Mouse (Mus musculus): ENCODE measurements around the gene Tbc1d30. TPM values are rescaled to one million over a fixed set of nuclear protein-coding genes. Genes with fewer than 3 reads are reported as not detected.

The Tbc1d30 gene
- polyA plus RNA-seq, 1 experiment from 2014 or later = 3.5 TPM

DNA sequence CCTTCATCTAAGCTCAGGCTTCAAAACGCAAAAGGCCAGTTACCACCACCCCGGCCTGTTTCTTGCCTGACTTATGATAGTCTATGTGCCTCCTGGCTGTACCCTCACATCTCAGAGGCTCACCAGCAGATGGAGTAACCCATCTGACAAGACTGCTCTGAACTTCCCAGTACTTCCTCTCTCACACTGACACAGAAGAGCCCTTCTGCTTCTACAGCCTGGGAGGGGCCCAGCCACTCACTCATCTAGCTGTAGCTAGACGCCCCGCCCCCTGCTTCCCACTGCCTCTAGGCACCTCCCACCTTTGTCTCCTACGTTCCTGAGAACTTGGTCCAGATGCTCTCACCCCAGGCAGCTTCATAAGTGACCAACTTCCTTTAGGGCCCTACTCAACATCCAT, 45.6 kb downstream of the Tbc1d30 start:
- 25% methylated on average over 5 of the region's 5 CpGs for WGBS
- no peak overlapping the region for H3K9ac ChIP-seq
- no peaks in the 10 kb centered on the region for H3K9me3 ChIP-seq
- peak; percentile 62; the same call in 1 of the 2 replicates for ATAC-seq
- peaks cover 15% of the 10 kb centered on the region for H3K27me3 ChIP-seq (replicated peaks)
- H3K4me3 ChIP-seq (replicated peaks) = no peak overlapping the region
- no peak overlapping the region for H3K27ac ChIP-seq
- no peaks in the 10 kb centered on the region for H3K36me3 ChIP-seq
- peaks cover 8% of the 10 kb centered on the region for H3K4me1 ChIP-seq (replicated peaks)
- H3K4me2 ChIP-seq (replicated peaks) = no peak overlapping the region

GRCm38 (mm10) chr10:121303559-121303958, 47.5 kb downstream of the Tbc1d30 start:
- Histone ChIP-seq H3K36me3 (no peaks in the 10 kb centered on the region), H3K9me3 (no peaks in the 10 kb centered on the region), H3K27me3 (replicated peaks) (no peaks in the 10 kb centered on the region), H3K4me2 (replicated peaks) (no peak overlapping the region), H3K9ac (no peak overlapping the region), H3K4me1 (replicated peaks) (no peaks in the 10 kb centered on the region), H3K4me3 (replicated peaks) (no peak overlapping the region), H3K27ac (no peak overlapping the region)
- no peak for ATAC-seq
- WGBS = 82% methylated on average over 3 of the region's 3 CpGs

GRCm38 (mm10) chr10:121301868-121302267, 49.2 kb downstream of the Tbc1d30 start:
- Histone ChIP-seq H3K27me3 (replicated peaks) (no peaks in the 10 kb centered on the region), H3K4me1 (replicated peaks) (peaks cover 9% of the 10 kb centered on the region), H3K4me2 (replicated peaks) (no peak overlapping the region), H3K9me3 (no peaks in the 10 kb centered on the region), H3K9ac (no peak overlapping the region), H3K4me3 (replicated peaks) (no peak overlapping the region), H3K27ac (no peak overlapping the region), H3K36me3 (no peaks in the 10 kb centered on the region)
- no peak for ATAC-seq
- 83% methylated on average over 14 of the region's 14 CpGs for WGBS

DNA sequence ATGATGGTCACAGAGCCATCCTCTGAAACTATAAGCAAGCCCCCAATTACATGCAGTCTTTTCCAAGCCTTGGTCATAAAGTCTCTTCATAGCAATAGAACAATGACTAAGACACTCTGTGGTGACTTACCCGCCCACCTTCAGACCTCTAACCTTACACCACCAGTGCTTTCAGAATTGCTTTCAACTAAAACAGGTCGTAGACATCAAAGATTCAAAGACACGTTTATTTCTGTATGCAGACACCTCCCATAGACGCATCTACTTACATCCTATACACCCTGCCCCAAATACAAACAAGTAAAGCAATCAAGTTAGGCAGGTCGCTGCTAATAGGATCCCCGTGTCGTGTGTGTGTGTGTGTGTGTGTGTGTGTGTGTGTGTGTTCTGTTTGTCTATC, 50.4 kb downstream of the Tbc1d30 start:
- Histone ChIP-seq H3K4me1 (replicated peaks) (peaks cover 9% of the 10 kb centered on the region), H3K9me3 (no peaks in the 10 kb centered on the region), H3K27ac (no peak overlapping the region), H3K36me3 (no peaks in the 10 kb centered on the region), H3K9ac (no peak overlapping the region), H3K4me2 (replicated peaks) (no peak overlapping the region), H3K27me3 (replicated peaks) (no peaks in the 10 kb centered on the region), H3K4me3 (replicated peaks) (no peak overlapping the region)
- 68% methylated on average over 7 of the region's 7 CpGs for WGBS
- ATAC-seq = no peak

DNA sequence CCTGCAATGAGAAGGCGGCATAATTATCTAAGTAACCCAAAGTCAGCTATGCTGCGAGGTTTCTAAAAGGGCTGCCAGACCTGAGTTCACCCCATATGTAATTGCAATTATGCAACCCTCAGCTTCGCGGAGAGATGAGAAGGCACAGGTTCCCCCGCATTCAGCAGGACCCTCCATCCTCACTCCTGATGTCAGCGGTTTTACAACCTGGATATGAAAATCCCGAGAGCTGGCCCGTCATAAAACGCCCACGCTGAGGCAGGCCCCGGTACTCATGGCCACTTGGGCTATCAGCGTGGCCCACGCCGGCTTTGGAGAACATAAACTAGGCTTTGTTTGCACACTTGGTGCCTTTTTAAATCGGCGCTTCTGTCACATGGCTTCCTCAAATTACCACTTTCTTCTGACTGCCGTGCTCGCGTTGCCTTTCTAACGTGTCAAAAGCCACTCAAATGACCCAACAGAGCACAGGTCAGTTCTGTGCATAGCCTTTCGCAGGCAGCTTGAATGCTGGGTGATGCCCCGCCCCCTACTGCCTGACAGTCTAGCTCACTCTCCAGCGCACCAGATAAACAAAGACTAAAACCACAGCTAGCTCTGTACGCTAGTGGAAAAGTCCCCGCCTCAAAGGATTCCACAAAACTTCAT, 53.9 kb downstream of the Tbc1d30 start:
- Histone ChIP-seq H3K4me3 (replicated peaks) (peak overlapping the region; percentile 19), H3K9ac (no peak overlapping the region), H3K27ac (0 out of 2 replicates have a peak overlapping the region, but pooled peaks have one; percentile 44), H3K36me3 (no peaks in the 10 kb centered on the region), H3K27me3 (replicated peaks) (no peaks in the 10 kb centered on the region), H3K4me1 (replicated peaks) (peaks cover 9% of the 10 kb centered on the region), H3K9me3 (no peaks in the 10 kb centered on the region), H3K4me2 (replicated peaks) (peak overlapping the region; percentile 72)
- 27% methylated on average over 25 of the region's 25 CpGs for WGBS
- ATAC-seq = peak; percentile 77

DNA sequence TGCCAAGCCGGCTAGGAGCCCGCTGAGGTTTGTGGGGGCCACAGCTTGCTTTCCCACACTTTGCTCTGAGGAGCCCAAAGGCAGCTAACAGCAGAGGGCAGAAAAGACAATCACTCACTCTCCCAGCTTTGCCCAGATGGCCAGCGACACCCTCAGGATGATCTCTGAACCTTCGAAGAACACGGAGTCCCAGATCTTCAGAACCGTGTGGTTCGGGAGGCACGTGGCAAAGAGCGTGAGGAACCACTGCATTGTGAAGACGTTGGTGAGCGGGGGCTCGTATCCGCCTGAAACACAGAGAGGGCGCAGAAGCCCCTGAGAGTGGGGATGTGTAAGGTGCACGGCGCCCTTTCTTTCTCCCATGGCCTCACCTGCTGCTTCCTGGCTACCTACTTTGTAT, 56.6 kb downstream of the Tbc1d30 start:
- Histone ChIP-seq H3K9ac (no peak overlapping the region), H3K4me1 (replicated peaks) (peaks cover 12% of the 10 kb centered on the region), H3K36me3 (no peaks in the 10 kb centered on the region), H3K4me2 (replicated peaks) (no peak overlapping the region), H3K4me3 (replicated peaks) (no peak overlapping the region), H3K9me3 (no peaks in the 10 kb centered on the region), H3K27ac (no peak overlapping the region), H3K27me3 (replicated peaks) (no peaks in the 10 kb centered on the region)
- ATAC-seq = no peak
- WGBS = 79% methylated on average over 16 of the region's 16 CpGs

DNA sequence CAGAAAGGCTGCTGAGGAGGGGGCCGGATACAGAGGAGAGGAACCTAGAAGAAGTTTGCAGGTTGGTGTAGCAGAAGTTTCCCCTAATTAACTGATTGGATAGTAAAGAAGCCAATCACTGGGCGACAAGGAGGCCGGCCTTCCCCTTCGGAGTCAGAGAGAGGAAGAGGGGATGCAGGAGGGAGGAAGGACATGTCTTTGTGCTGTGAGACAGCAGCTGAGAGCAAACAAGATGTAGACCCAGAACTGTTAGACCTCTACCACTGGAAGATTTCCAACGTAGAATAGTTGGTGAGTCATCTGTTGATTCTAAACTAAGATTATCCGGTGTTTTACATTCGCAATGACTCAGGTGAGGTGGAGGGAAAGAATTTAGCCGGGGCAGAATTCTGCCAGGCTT, 57.2 kb downstream of the Tbc1d30 start:
- no peak for ATAC-seq

DNA sequence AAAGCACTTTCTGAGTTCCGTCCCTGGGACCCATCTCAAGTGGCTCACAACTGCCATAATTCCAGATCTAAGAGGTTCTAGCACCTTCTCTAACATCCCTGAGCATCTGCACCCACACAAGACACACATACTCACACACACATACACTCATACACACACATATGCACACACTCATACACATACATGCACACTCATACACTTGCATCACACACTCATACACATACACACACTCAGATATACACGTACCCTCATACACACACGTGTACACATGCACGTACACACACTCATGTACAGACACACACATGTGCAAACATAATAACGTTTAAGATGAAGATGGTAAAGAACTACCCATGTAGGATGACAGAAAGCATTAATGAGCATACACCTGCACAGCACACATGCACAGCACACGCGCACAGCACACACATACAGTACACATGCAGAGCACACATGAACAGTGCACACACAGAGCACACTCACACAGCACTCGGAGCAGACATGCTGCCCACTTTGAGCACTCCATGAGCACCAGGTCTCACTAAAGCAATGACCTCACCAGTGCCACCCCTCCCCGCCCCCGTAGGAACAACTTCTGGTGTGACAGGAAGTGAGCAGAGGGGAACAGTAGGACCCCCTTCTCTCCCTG, 59.7 kb downstream of the Tbc1d30 start:
- Histone ChIP-seq H3K9ac (no peak overlapping the region), H3K36me3 (no peaks in the 10 kb centered on the region), H3K4me2 (replicated peaks) (no peak overlapping the region), H3K4me1 (replicated peaks) (0 out of 2 replicates have a peak, but pooled peaks cover 3% of the 10 kb centered on the region), H3K27me3 (replicated peaks) (no peaks in the 10 kb centered on the region), H3K4me3 (replicated peaks) (no peak overlapping the region), H3K9me3 (no peaks in the 10 kb centered on the region), H3K27ac (no peak overlapping the region)
- WGBS = 85% methylated on average over 10 of the region's 10 CpGs
- ATAC-seq = no peak

More for the DNA sequence above, 57.2 kb downstream of the Tbc1d30 start:
- no peaks in the 10 kb centered on the region for H3K27me3 ChIP-seq (replicated peaks)
- no peaks in the 10 kb centered on the region for H3K9me3 ChIP-seq
- no peak overlapping the region for H3K4me2 ChIP-seq (replicated peaks)
- H3K4me3 ChIP-seq (replicated peaks) = no peak overlapping the region
- no peak overlapping the region for H3K9ac ChIP-seq
- 61% methylated on average over 8 of the region's 8 CpGs for WGBS
- H3K4me1 ChIP-seq (replicated peaks) = peaks cover 12% of the 10 kb centered on the region
- no peak overlapping the region for H3K27ac ChIP-seq
- H3K36me3 ChIP-seq = no peaks in the 10 kb centered on the region

DNA sequence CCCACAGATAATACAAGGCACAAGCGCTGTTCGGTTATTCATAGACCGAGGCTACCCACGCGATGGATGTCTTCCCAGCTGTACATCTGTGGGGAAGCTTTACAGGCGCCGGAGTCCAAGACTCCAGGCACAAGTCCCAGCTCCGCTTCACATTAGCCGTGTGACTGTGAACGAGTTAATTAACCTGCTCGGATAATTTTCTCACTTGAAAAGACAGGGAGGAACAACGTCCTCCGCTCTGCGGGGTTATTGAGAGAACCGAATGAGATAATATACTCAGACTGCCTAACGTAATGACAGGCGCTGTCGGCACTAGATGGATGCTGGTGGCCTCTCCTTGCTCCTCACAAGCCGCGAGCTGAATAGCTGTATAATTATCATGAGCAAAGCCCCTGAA, 60.4 kb downstream of the Tbc1d30 start:
- ATAC-seq = no peak
- no peaks in the 10 kb centered on the region for H3K27me3 ChIP-seq (replicated peaks)
- WGBS = 73% methylated on average over 20 of the region's 20 CpGs

DNA sequence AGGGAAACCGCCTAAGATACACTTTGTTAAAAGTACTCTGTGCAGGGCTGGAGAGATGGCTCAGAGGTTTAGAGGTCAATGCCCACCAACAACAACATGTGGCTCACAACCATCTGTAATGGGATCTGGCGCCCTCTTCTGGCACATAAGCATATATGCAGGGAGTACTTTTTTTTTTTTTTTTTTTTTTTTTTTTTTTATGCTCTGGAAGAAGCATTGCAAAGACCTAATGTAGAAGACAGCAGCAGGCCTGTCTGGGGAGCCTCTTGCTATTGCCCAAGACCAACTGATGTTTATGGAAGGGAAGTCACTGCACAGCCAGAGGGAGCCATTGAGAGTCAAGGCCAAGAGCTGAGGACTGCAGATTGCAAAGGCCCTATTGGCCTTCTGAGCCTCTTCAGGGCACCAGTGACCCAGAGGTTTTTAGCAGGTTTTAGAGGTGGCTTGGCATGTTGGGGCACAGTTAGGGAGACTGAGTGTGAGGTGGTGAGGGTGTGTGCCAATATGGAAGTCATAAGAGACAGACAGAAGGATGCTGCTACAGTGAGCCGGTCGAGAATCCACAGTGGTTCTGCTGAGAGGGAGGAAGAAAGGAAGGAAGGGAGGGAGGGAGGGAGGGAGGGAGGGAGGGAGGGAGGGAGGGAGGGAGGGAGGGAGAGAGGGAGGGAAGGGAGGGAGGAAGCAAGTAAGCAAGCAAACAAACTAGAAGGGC, 61.0 kb downstream of the Tbc1d30 start:
- Histone ChIP-seq H3K4me2 (replicated peaks) (no peak overlapping the region), H3K36me3 (no peaks in the 10 kb centered on the region), H3K27ac (no peak overlapping the region), H3K4me1 (replicated peaks) (0 out of 2 replicates have a peak, but pooled peaks cover 3% of the 10 kb centered on the region), H3K27me3 (replicated peaks) (no peaks in the 10 kb centered on the region), H3K4me3 (replicated peaks) (no peak overlapping the region), H3K9me3 (no peaks in the 10 kb centered on the region), H3K9ac (no peak overlapping the region)
- WGBS = 61% methylated on average over 4 of the region's 4 CpGs
- no peak for ATAC-seq

More for the DNA sequence above, 60.4 kb downstream of the Tbc1d30 start:
- Histone ChIP-seq H3K27ac (no peak overlapping the region), H3K4me1 (replicated peaks) (0 out of 2 replicates have a peak, but pooled peaks cover 3% of the 10 kb centered on the region), H3K36me3 (no peaks in the 10 kb centered on the region), H3K9ac (no peak overlapping the region), H3K4me2 (replicated peaks) (no peak overlapping the region), H3K4me3 (replicated peaks) (no peak overlapping the region), H3K9me3 (no peaks in the 10 kb centered on the region)

DNA sequence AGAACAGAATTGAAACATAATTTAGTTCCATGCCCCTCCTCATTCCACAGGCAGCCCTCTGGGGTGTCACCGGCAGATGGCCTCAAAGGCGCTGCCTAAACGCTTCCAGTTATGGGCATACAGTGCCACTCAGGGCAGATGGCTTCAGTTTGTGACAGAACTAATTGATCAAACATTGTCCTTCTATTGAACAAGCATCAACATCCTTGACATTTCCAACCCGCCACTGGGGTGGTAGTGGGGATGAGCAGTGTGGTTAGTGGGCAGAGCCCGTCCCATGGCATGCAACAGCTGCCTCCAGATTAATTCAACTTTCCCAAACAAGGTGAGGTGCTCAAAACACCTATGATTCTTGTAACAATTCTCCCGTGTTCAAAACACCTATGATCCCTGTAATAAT, 68.2 kb downstream of the Tbc1d30 start:
- no peak overlapping the region for H3K9ac ChIP-seq
- 87% methylated on average over 6 of the region's 6 CpGs for WGBS
- no peak overlapping the region for H3K27ac ChIP-seq
- H3K36me3 ChIP-seq = no peaks in the 10 kb centered on the region
- ATAC-seq = no peak
- no peak overlapping the region for H3K4me2 ChIP-seq (replicated peaks)
- H3K4me1 ChIP-seq (replicated peaks) = no peaks in the 10 kb centered on the region
- no peaks in the 10 kb centered on the region for H3K27me3 ChIP-seq (replicated peaks)
- no peak overlapping the region for H3K4me3 ChIP-seq (replicated peaks)
- no peaks in the 10 kb centered on the region for H3K9me3 ChIP-seq

- Histone ChIP-seq H3K9ac (no peak overlapping the region), H3K27ac (no peak overlapping the region), H3K36me3 (no peaks in the 10 kb centered on the region), H3K4me2 (replicated peaks) (no peak overlapping the region), H3K9me3 (no peaks in the 10 kb centered on the region), H3K27me3 (replicated peaks) (no peaks in the 10 kb centered on the region), H3K4me3 (replicated peaks) (no peak overlapping the region), H3K4me1 (replicated peaks) (no peaks in the 10 kb centered on the region)
- WGBS = 71% methylated on average over 11 of the region's 11 CpGs
- no peak for ATAC-seq
These were observed 68.6 kb downstream of the Tbc1d30 start for GRCm38 (mm10) chr10:121282436-121282835.
